In the genomic region with DNA sequence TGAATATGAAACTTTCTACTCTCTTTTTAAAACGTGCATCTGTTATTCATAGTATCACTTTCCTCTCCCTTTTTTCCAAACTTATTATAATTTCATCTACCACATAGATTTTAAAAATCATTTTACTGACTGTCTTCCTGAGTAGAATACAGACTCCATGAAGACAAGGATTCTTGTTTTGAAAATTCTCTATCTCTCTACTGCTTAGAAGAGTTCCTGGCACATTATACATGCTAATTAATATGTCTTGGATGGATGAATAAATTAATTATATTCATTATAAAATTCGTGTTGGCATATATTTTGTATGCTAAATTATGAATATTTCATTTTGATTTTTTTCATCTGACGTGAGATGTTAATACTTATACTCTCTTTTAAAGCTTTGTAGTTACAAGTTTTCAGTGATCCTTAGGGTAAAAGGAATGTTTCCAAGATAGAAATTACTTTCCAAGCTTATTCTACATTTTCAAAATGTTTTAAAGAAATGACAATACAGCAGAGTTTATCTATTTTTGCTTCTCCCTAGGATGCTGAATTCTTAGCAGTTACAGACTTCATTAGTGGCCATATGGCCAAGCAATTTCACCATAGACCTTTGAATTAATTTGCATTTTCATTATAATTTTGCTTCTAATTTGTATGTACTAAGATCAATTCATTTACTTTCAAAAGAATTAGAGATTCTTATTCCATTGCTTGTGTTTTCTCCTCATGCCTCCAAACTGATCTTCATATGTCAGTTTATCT, we compare ENCODE assay signal across 26 mouse cellular contexts.
"Had no signal": no experiment of that assay in that cellular context is flagged by ENCODE, and none has a peak within 500 bp of the region (broad histone marks: within the 10 kb centered on the region; RNA-seq: fewer than 3 reads in every experiment).

No protein-coding gene starts in this region.

- H3K4me2 ChIP-seq: heart, embryonic 11.5 days; heart, embryonic 13.5 days; heart, embryonic 15.5 days; hindbrain, embryonic 13.5 days; hindbrain, embryonic 15.5 days; kidney, embryonic 15.5 days; limb, embryonic 13.5 days; limb, embryonic 15.5 days; liver, embryonic 12.5 days had no signal

- H3K9me3 ChIP-seq: heart, embryonic 13.5 days; heart, embryonic 15.5 days; hindbrain, embryonic 13.5 days; hindbrain, embryonic 15.5 days; kidney, embryonic 15.5 days; limb, embryonic 15.5 days; liver, embryonic 12.5 days had no signal

- H3K4me3 ChIP-seq: heart, adult 2 months; heart, embryonic 13.5 days; heart, embryonic 15.5 days; hindbrain, embryonic 13.5 days; hindbrain, embryonic 15.5 days; kidney, embryonic 15.5 days; limb, embryonic 13.5 days; limb, embryonic 15.5 days; liver, embryonic 12.5 days had no signal

- H3K27ac ChIP-seq: heart, adult 2 months; heart, embryonic 13.5 days; heart, embryonic 15.5 days; hindbrain, embryonic 13.5 days; hindbrain, embryonic 15.5 days; hindbrain, postnatal 0 days; kidney, embryonic 15.5 days; kidney, postnatal 0 days; limb, embryonic 13.5 days; limb, embryonic 15.5 days; liver, embryonic 12.5 days; liver, embryonic 14.5 days had no signal

- DNase-seq: gastrocnemius, postnatal 14 days; gastrocnemius, postnatal 36 days; heart, adult 11 months; heart, adult 2 months; heart, postnatal 14 days; heart, postnatal 36 days; kidney, adult 11 months; kidney, adult 2 months; kidney, adult 9 months; kidney, postnatal 14 days; kidney, postnatal 36 days; layer of hippocampus, postnatal 36 days; left cerebral cortex, postnatal 4 days had no signal

- H3K36me3 ChIP-seq: heart, embryonic 13.5 days; heart, embryonic 15.5 days; hindbrain, embryonic 13.5 days; hindbrain, embryonic 15.5 days; kidney, embryonic 15.5 days; limb, embryonic 13.5 days; limb, embryonic 15.5 days; liver, embryonic 12.5 days had no signal

- H3K27me3 ChIP-seq: heart, embryonic 13.5 days; heart, embryonic 15.5 days; hindbrain, embryonic 13.5 days; hindbrain, embryonic 15.5 days; kidney, embryonic 15.5 days; limb, embryonic 13.5 days; limb, embryonic 15.5 days; liver, embryonic 12.5 days had no signal

- H3K4me1 ChIP-seq: heart, embryonic 13.5 days; heart, embryonic 15.5 days; hindbrain, embryonic 13.5 days; hindbrain, embryonic 15.5 days; kidney, embryonic 15.5 days; limb, embryonic 13.5 days; limb, embryonic 15.5 days; liver, embryonic 12.5 days had no signal

- H3K9ac ChIP-seq: heart, embryonic 13.5 days; heart, embryonic 15.5 days; hindbrain, embryonic 13.5 days; hindbrain, embryonic 15.5 days; kidney, embryonic 15.5 days; limb, embryonic 13.5 days; limb, embryonic 15.5 days; liver, embryonic 12.5 days; liver, embryonic 14.5 days had no signal

- ATAC-seq: hindbrain, postnatal 0 days; intestine, embryonic 16.5 days; liver, embryonic 12.5 days had no signal
